Mouse (Mus musculus): ENCODE results near the gene Blcap.
"Not testable (repeated sequence)": the region's sequence is repeated elsewhere in the genome, so short reads cannot be mapped to it uniquely, and the experiment has no call there.

Blcap gene

GRCm38 (mm10) chr2:157571224-157571832 lies at the start of gene Blcap:
Gene Blcap, minus strand, starts transcription at chr2:157571274.
- peak; percentile 77 for DNase-seq

GRCm38 (mm10) chr2:157618393-157618792 lies 47.3 kb upstream of the Blcap start:
- DNase-seq, result no peak

GRCm38 (mm10) chr2:157613997-157614396 lies 42.9 kb upstream of the Blcap start:
- peak; percentile 33 for DNase-seq

- DNase-seq, result no peak
These were observed 40.7 kb upstream of the Blcap start for GRCm38 (mm10) chr2:157611735-157612134.

GRCm38 (mm10) chr2:157607542-157608236 lies 36.6 kb upstream of the Blcap start:
- DNase-seq, result peak; percentile 41

- peak; percentile 81 for DNase-seq
These were observed 34.1 kb upstream of the Blcap start for GRCm38 (mm10) chr2:157605025-157605675.

GRCm38 (mm10) chr2:157601435-157601839 lies 30.4 kb upstream of the Blcap start:
- DNase-seq, result no peak

- DNase-seq, result no peak
These were observed 25.9 kb upstream of the Blcap start for GRCm38 (mm10) chr2:157596876-157597566.

- DNase-seq, result not testable (repeated sequence)
These were observed 14.3 kb upstream of the Blcap start for GRCm38 (mm10) chr2:157585351-157585750.

- no peak for DNase-seq
These were observed 1.7 kb upstream of the Blcap start for GRCm38 (mm10) chr2:157572786-157573185.

- DNase-seq, result no peak
These were observed 1.1 kb downstream of the Blcap start for GRCm38 (mm10) chr2:157569796-157570485.

- DNase-seq, result no peak
These were observed 2.2 kb downstream of the Blcap start for GRCm38 (mm10) chr2:157568881-157569280.

- DNase-seq, result no peak
These were observed 3.7 kb downstream of the Blcap start for GRCm38 (mm10) chr2:157567235-157567961.

- peak; percentile 92 for DNase-seq
These were observed 4.7 kb downstream of the Blcap start for GRCm38 (mm10) chr2:157566260-157566952.

GRCm38 (mm10) chr2:157565898-157566259 lies 5.2 kb downstream of the Blcap start:
- DNase-seq, result no peak

GRCm38 (mm10) chr2:157565446-157565845 lies 5.6 kb downstream of the Blcap start:
- DNase-seq, result no peak

GRCm38 (mm10) chr2:157564723-157565122 lies 6.4 kb downstream of the Blcap start:
- no peak for DNase-seq

- no peak for DNase-seq
These were observed 8.0 kb downstream of the Blcap start for GRCm38 (mm10) chr2:157563031-157563430.

GRCm38 (mm10) chr2:157561165-157561836 lies 9.8 kb downstream of the Blcap start:
- DNase-seq, result peak; percentile 90

GRCm38 (mm10) chr2:157560302-157560701 lies 10.8 kb downstream of the Blcap start:
- peak; percentile 50 for DNase-seq

- peak; percentile 92 for DNase-seq
These were observed 11.2 kb downstream of the Blcap start, which contains the start of gene Nnat for GRCm38 (mm10) chr2:157559858-157560257. Gene Nnat, plus strand, starts transcription at chr2:157560078.
